Mouse (Mus musculus) neural tube, embryonic 13.5 days (tissue): Measurements from ENCODE around the gene Capn7. TPM values are rescaled to one million over a fixed set of nuclear protein-coding genes. Genes with fewer than 3 reads are reported as not detected.

ENCODE experiments used
- ATAC-seq: fragments of 200-750 bp; cut with Nextera tagmentation; 2 replicates; pipeline ENCODE4 v1.8.0; 2017; ENCODE audit warnings: low read depth, mild to moderate bottlenecking, moderate TSS enrichment, moderate library complexity
- H3K27ac ChIP-seq: fragments of 300-500 bp; sonication (generic); replicated peaks from 2 replicates; pipeline ENCODE4 v1.5.1; 2015; ENCODE audit warnings: moderate library complexity, mild to moderate bottlenecking, inconsistent platforms
- H3K27me3 ChIP-seq: fragments of 300-500 bp; sonication (generic); 2 replicates; pipeline ENCODE4 v1.6.1; 2015; ENCODE audit warnings: mild to moderate bottlenecking, inconsistent platforms
- H3K36me3 ChIP-seq: fragments of 300-500 bp; sonication (generic); 2 replicates; pipeline ENCODE4 v1.6.1; 2015; ENCODE audit warnings: mild to moderate bottlenecking, inconsistent platforms
- H3K4me1 ChIP-seq: fragments of 300-500 bp; sonication (generic); replicated peaks from 2 replicates; pipeline ENCODE4 v1.6.1; 2015; ENCODE audit warnings: inconsistent platforms
- H3K4me2 ChIP-seq: fragments of 300-500 bp; sonication (generic); 2 replicates; pipeline ENCODE4 v1.6.1; 2015; ENCODE audit warnings: inconsistent platforms, mild to moderate bottlenecking, moderate library complexity
- H3K4me3 ChIP-seq: fragments of 300-500 bp; sonication (generic); 2 replicates; pipeline ENCODE4 v1.5.1; 2015; ENCODE audit warnings: mild to moderate bottlenecking, inconsistent platforms
- H3K9ac ChIP-seq: fragments of 300-500 bp; sonication (generic); 2 replicates; pipeline ENCODE4 v1.6.1; 2015; ENCODE audit warnings: moderate library complexity, mild to moderate bottlenecking, inconsistent platforms
- H3K9me3 ChIP-seq: fragments of 300-500 bp; sonication (generic); 2 replicates; pipeline ENCODE4 v1.6.1; 2016; ENCODE audit warnings: inconsistent platforms
- WGBS: fragments of 180-500 bp; shearing (Covaris S2); methylation state at CpG from one replicate; pipeline ENCODE4 v1.1.7; 2015; 5-methylcytosine and 5-hydroxymethylcytosine counted together
- polyA plus RNA-seq: library from polyadenylated mRNA; unstranded; fragments of >200 nt; fragmentation: Nextera tagmentation; extraction: Ambion mirVana; gene quantifications from 2 replicates; pipeline ENCODE4 v1.2.1, GENCODE M21; 2015

Gene Capn7
- polyA plus RNA-seq, 1 experiment from 2014 or later, result 74.1 TPM

GRCm38 (mm10) chr14:31327196-31327595, 9.2 kb upstream of the Capn7 start:
- no peak overlapping the region for H3K4me2 ChIP-seq
- H3K27me3 ChIP-seq, result no peaks in the 10 kb centered on the region
- 0 out of 2 replicates have a peak, but pooled peaks cover 9% of the 10 kb centered on the region for H3K4me1 ChIP-seq
- no peaks in the 10 kb centered on the region for H3K36me3 ChIP-seq
- H3K9me3 ChIP-seq, result no peaks in the 10 kb centered on the region
- WGBS, result 95% methylated on average over 1 of the region's 1 CpGs
- no peak overlapping the region for H3K27ac ChIP-seq
- H3K9ac ChIP-seq, result no peak overlapping the region
- H3K4me3 ChIP-seq, result no peak overlapping the region
- no peak for ATAC-seq

GRCm38 (mm10) chr14:31327681-31328080, 8.8 kb upstream of the Capn7 start:
- H3K4me3 ChIP-seq, result no peak overlapping the region
- H3K4me2 ChIP-seq, result no peak overlapping the region
- no peak overlapping the region for H3K27ac ChIP-seq
- H3K27me3 ChIP-seq, result no peaks in the 10 kb centered on the region
- H3K9me3 ChIP-seq, result no peaks in the 10 kb centered on the region
- 83% methylated on average over 4 of the region's 4 CpGs for WGBS
- no peak for ATAC-seq
- H3K4me1 ChIP-seq, result 0 out of 2 replicates have a peak, but pooled peaks cover 9% of the 10 kb centered on the region
- H3K9ac ChIP-seq, result no peak overlapping the region
- H3K36me3 ChIP-seq, result no peaks in the 10 kb centered on the region

DNA sequence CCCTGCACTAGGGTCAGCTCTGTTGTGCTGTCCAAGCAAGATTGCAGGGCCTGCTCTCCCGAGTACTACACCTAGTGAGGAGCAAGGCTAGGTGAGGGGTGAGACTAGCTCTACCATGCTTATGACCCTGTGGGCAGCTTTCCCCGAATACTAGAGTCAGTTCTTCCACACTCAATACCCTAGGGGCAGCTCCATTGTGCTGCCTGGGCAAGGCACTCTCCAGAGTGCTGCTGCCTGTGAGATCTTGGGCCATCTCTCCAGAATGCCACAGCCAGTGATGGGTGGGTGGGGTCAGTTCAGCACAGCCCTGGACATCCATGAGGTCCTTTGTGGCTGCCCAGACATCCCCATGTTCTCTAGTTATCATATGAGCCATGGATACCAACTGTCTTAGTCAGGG, 6.7 kb upstream of the Capn7 start:
- Histone ChIP-seq H3K4me1 (no peaks in the 10 kb centered on the region), H3K4me2 (no peak overlapping the region), H3K36me3 (no peaks in the 10 kb centered on the region), H3K9me3 (no peaks in the 10 kb centered on the region), H3K4me3 (no peak overlapping the region), H3K27me3 (no peaks in the 10 kb centered on the region), H3K9ac (no peak overlapping the region), H3K27ac (no peak overlapping the region)
- WGBS, result 52% methylated on average over 2 of the region's 2 CpGs
- ATAC-seq, result no peak

- H3K27me3 ChIP-seq, result no peaks in the 10 kb centered on the region
- no peak overlapping the region for H3K9ac ChIP-seq
- no peak overlapping the region for H3K4me2 ChIP-seq
- no peaks in the 10 kb centered on the region for H3K9me3 ChIP-seq
- 68% methylated on average over 4 of the region's 4 CpGs for WGBS
- no peak overlapping the region for H3K27ac ChIP-seq
- peaks cover 6% of the 10 kb centered on the region for H3K4me1 ChIP-seq
- H3K4me3 ChIP-seq, result no peak overlapping the region
- no peaks in the 10 kb centered on the region for H3K36me3 ChIP-seq
- no peak for ATAC-seq
These were observed 5.5 kb upstream of the Capn7 start for GRCm38 (mm10) chr14:31330957-31331356.

DNA sequence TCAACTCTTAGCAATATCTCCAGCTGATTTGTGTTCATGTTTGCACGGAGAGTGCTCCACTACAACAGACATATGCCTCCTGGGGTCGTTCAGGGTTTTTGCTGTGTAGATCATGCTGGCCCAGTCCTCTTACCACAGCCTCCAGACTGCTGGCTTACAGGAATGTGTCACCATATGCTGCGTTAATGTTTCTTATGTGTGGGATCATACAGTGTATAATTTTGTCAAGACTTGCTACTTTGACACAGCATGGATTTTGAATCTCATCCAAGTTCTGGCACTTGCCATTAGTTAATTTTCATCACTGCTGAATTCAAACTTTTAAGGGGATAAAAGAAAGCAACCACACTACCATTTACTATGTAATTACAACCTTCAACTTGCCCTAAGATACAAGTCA, 673 bp upstream of the Capn7 start:
- ATAC-seq, result no peak
- peak overlapping the region; percentile 82 for H3K4me3 ChIP-seq
- peak overlapping the region; percentile 86 for H3K9ac ChIP-seq
- peak overlapping the region; percentile 54 for H3K4me2 ChIP-seq
- 49% methylated on average over 3 of the region's 3 CpGs for WGBS
- peaks cover 26% of the 10 kb centered on the region for H3K4me1 ChIP-seq
- peak overlapping the region; percentile 74 for H3K27ac ChIP-seq
- peaks cover 8% of the 10 kb centered on the region for H3K36me3 ChIP-seq
- no peaks in the 10 kb centered on the region for H3K27me3 ChIP-seq
- no peaks in the 10 kb centered on the region for H3K9me3 ChIP-seq

GRCm38 (mm10) chr14:31337406-31337805, 968 bp downstream of the Capn7 start:
- H3K4me3 ChIP-seq, result peak overlapping the region; percentile 82

DNA sequence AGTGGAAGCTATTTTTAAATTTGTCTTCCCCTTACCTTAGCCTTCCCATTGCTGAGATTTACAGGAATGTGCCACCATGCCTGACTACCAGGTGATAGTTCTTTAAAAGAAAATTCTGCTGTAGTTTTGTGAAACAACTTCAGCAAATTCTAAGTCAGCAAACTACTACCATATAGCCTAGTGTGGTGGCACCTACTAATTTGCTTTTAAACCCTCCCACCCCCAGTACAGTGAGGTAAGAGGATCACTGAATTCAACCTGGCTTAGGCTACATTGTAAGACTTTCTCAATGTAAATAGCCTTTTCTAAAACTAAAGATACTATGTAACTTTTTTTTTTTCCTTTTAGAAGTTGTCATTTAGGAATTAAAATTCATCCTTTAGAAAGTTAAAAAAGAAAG, 1.5 kb downstream of the Capn7 start:
- Histone ChIP-seq H3K9ac (peak overlapping the region; percentile 86; the same call in 1 of the 2 replicates), H3K27me3 (no peaks in the 10 kb centered on the region), H3K4me3 (peak overlapping the region; percentile 82), H3K27ac (no peak overlapping the region), H3K36me3 (peaks cover 20% of the 10 kb centered on the region), H3K4me2 (peak overlapping the region; percentile 78), H3K4me1 (peaks cover 26% of the 10 kb centered on the region), H3K9me3 (no peaks in the 10 kb centered on the region)
- no peak for ATAC-seq

More at GRCm38 (mm10) chr14:31337406-31337805, 968 bp downstream of the Capn7 start:
- ATAC-seq, result no peak
- Histone ChIP-seq H3K4me2 (peak overlapping the region; percentile 78), H3K36me3 (peaks cover 18% of the 10 kb centered on the region), H3K9ac (peak overlapping the region; percentile 86), H3K4me1 (peaks cover 26% of the 10 kb centered on the region), H3K9me3 (no peaks in the 10 kb centered on the region), H3K27ac (peak overlapping the region; percentile 92; the same call in 1 of the 2 replicates), H3K27me3 (no peaks in the 10 kb centered on the region)
- 49% methylated on average over 7 of the region's 7 CpGs for WGBS

- H3K27ac ChIP-seq, result no peak overlapping the region
- 84% methylated on average over 8 of the region's 8 CpGs for WGBS
- peaks cover 45% of the 10 kb centered on the region for H3K36me3 ChIP-seq
- H3K4me3 ChIP-seq, result no peak overlapping the region
- H3K27me3 ChIP-seq, result no peaks in the 10 kb centered on the region
- H3K4me2 ChIP-seq, result no peak overlapping the region
- H3K9me3 ChIP-seq, result no peaks in the 10 kb centered on the region
- H3K4me1 ChIP-seq, result peaks cover 9% of the 10 kb centered on the region
- ATAC-seq, result no peak
- H3K9ac ChIP-seq, result no peak overlapping the region
These were observed 6.8 kb downstream of the Capn7 start for GRCm38 (mm10) chr14:31343241-31343640.

DNA sequence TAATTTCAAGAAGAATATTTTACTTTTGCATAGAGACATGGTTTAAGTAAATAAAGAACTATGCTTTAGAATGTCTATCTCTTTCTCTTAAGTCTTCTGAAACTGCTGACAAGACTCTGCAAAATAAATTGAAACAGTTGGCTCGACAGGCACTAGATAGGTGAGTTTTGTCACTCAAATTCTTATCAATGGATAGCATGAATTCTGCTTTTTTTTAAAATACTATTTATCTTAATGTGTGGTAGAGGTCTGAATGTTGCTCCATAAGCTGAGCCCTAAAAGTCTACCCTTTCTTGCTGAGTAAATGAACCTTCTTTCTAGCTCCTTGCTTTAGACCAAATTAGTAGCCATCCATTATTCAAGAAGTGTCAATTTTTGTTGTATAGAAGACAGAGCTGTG, 8.9 kb downstream of the Capn7 start:
- no peaks in the 10 kb centered on the region for H3K27me3 ChIP-seq
- H3K9ac ChIP-seq, result no peak overlapping the region
- no peak for ATAC-seq
- no peak overlapping the region for H3K4me2 ChIP-seq
- WGBS, result 93% methylated on average over 1 of the region's 1 CpGs
- no peaks in the 10 kb centered on the region for H3K9me3 ChIP-seq
- no peak overlapping the region for H3K27ac ChIP-seq
- peaks cover 47% of the 10 kb centered on the region for H3K36me3 ChIP-seq
- no peaks in the 10 kb centered on the region for H3K4me1 ChIP-seq
- H3K4me3 ChIP-seq, result no peak overlapping the region

DNA sequence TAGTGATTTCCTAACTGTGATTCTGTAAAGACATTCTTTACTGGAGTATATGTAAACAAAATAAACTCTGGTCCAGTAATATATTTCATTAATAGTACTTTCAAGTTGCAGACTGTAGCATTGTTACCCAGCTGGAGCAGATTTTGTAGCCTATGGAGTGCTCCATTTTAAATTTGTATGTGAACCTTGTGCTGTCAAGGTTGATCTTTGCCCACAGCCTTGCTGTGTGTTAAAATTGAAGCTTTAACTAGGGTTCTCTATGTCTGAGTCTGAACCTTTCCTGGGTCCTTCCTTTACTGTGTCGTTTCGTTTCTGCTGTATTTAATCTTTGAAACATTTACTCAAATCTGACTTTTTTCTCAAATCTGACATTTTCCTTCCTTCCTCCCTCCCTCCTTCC, 25.8 kb downstream of the Capn7 start:
- ATAC-seq, result no peak
- Histone ChIP-seq H3K27me3 (no peaks in the 10 kb centered on the region), H3K36me3 (peaks cover 72% of the 10 kb centered on the region), H3K4me2 (no peak overlapping the region), H3K27ac (no peak overlapping the region), H3K9me3 (no peaks in the 10 kb centered on the region), H3K9ac (no peak overlapping the region), H3K4me3 (no peak overlapping the region), H3K4me1 (no peaks in the 10 kb centered on the region)
- WGBS, result 92% methylated on average over 2 of the region's 2 CpGs

- Histone ChIP-seq H3K27me3 (no peaks in the 10 kb centered on the region), H3K4me2 (no peak overlapping the region), H3K4me3 (no peak overlapping the region), H3K9ac (no peak overlapping the region), H3K36me3 (peaks cover 80% of the 10 kb centered on the region), H3K27ac (no peak overlapping the region), H3K9me3 (no peaks in the 10 kb centered on the region), H3K4me1 (no peaks in the 10 kb centered on the region)
- no peak for ATAC-seq
- WGBS, result 93% methylated on average over 4 of the region's 4 CpGs
These were observed 28.2 kb downstream of the Capn7 start for GRCm38 (mm10) chr14:31364589-31364988.

GRCm38 (mm10) chr14:31365350-31365749, 28.9 kb downstream of the Capn7 start:
- H3K4me1 ChIP-seq, result no peaks in the 10 kb centered on the region
- H3K36me3 ChIP-seq, result peaks cover 82% of the 10 kb centered on the region
- no peak overlapping the region for H3K9ac ChIP-seq
- no peaks in the 10 kb centered on the region for H3K9me3 ChIP-seq
- H3K27me3 ChIP-seq, result no peaks in the 10 kb centered on the region
- H3K4me3 ChIP-seq, result no peak overlapping the region
- no peak for ATAC-seq
- H3K4me2 ChIP-seq, result no peak overlapping the region
- H3K27ac ChIP-seq, result no peak overlapping the region

DNA sequence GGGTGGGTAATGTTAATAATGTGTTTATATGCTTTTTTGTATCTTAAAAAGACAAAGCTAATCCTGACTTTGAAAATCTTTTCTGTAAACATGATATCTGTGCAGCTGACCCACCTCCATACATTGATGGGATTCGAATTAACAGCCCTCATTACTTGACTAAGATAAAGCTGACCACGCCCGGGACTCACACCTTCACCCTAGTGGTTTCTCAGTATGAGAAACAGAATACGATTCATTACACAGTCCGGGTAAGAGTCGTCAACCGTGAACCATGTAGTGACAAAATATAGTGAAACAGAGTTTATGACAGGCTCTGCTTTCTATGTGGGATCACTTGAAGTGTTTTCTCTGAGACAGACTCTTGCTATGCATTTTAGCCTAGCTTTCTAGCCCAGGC, 31.5 kb downstream of the Capn7 start:
- Histone ChIP-seq H3K4me2 (no peak overlapping the region), H3K4me1 (no peaks in the 10 kb centered on the region), H3K4me3 (no peak overlapping the region), H3K9me3 (no peaks in the 10 kb centered on the region), H3K9ac (no peak overlapping the region), H3K36me3 (peaks cover 75% of the 10 kb centered on the region), H3K27me3 (no peaks in the 10 kb centered on the region), H3K27ac (no peak overlapping the region)
- ATAC-seq, result no peak
- WGBS, result 95% methylated on average over 7 of the region's 7 CpGs
